Mouse (Mus musculus) embryonic facial prominence, embryonic 10.5 days (tissue): ENCODE results near the gene Fn1. TPM values are rescaled to one million over a fixed set of nuclear protein-coding genes. Genes with fewer than 3 reads are reported as not detected.

Source experiments
- DNase-seq: peaks from one replicate; pipeline ENCODE4 v3.0.0-alpha.2; 2017; ENCODE audit warnings: low spot score
- H3K27ac ChIP-seq: fragments of 300-500 bp; sonication (generic); replicated peaks from 2 replicates; pipeline ENCODE4 v1.5.1; 2016; ENCODE audit warnings: mild to moderate bottlenecking
- H3K27me3 ChIP-seq: fragments of 300-500 bp; sonication (generic); replicated peaks from 2 replicates; pipeline ENCODE4 v1.6.1; 2016; ENCODE audit warnings: low read depth, mild to moderate bottlenecking; ENCODE audit not compliant: poor library complexity, severe bottlenecking
- H3K36me3 ChIP-seq: fragments of 300-500 bp; sonication (generic); replicated peaks from 2 replicates; pipeline ENCODE4 v1.6.1; 2016; ENCODE audit warnings: mild to moderate bottlenecking, moderate library complexity
- H3K4me1 ChIP-seq: fragments of 300-500 bp; sonication (generic); 2 replicates; pipeline ENCODE4 v1.6.1; 2016
- H3K4me3 ChIP-seq: fragments of 300-500 bp; sonication (generic); 2 replicates; pipeline ENCODE4 v1.5.1; 2016; ENCODE audit warnings: mild to moderate bottlenecking, moderate library complexity
- H3K9me3 ChIP-seq: fragments of 300-500 bp; sonication (generic); 2 replicates; pipeline ENCODE4 v1.6.1; 2016; ENCODE audit warnings: mild to moderate bottlenecking
- WGBS: fragments of 180-500 bp; shearing (Covaris S2); methylation state at CpG from one replicate; pipeline ENCODE4 v1.1.7; 2016; 5-methylcytosine and 5-hydroxymethylcytosine counted together
- polyA plus RNA-seq: library from polyadenylated mRNA; unstranded; fragments of >200 nt; fragmentation: Nextera tagmentation; extraction: Ambion mirVana; gene quantifications from 2 replicates; pipeline ENCODE4 v1.2.1, GENCODE M21; 2016

Fn1 gene
- 119 and 130 TPM in 2 replicates for polyA plus RNA-seq

GRCm38 (mm10) chr1:71652551-71653399, at the start of gene Fn1:
Gene Fn1 (minus strand): TSS chr1:71653200.
- H3K27me3 ChIP-seq, result no peaks in the 10 kb centered on the region
- H3K27ac ChIP-seq, result peak within 1 kb of the TSS; percentile 98
- WGBS, result under 1% methylated on average over 63 of the region's 63 CpGs
- no peaks in the 10 kb centered on the region for H3K9me3 ChIP-seq
- peaks cover 30% of the 10 kb centered on the region for H3K4me1 ChIP-seq
- DNase-seq, result peak; percentile 98
- H3K36me3 ChIP-seq, result peaks cover 32% of the 10 kb centered on the region
- peak within 1 kb of the TSS; percentile 81 for H3K4me3 ChIP-seq

DNA sequence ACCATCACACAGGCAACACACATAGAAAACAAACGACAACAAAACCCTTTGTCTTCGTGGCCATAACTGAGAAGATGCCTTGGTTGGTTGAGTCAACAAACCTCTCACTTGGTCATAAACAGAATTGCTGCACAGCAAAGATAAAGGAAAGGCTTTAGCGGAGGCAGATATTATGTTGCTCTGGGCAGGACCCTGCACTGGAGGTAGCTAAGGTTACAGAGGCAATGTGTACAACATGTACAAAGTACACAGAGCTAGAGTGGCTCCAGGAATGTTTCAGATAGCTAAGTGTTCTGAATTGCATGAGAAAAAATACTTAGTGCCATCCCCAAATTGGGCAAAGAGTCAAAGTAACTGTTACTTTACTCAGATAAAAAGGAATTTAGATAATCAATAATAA, 43.1 kb upstream of the Fn1 start:
- 87% methylated on average over 3 of the region's 3 CpGs for WGBS
- no peaks in the 10 kb centered on the region for H3K36me3 ChIP-seq
- no peak for DNase-seq
- no peak overlapping the region for H3K27ac ChIP-seq
- H3K9me3 ChIP-seq, result no peaks in the 10 kb centered on the region
- H3K4me3 ChIP-seq, result no peak overlapping the region
- peaks cover 10% of the 10 kb centered on the region for H3K4me1 ChIP-seq
- no peaks in the 10 kb centered on the region for H3K27me3 ChIP-seq

GRCm38 (mm10) chr1:71691472-71692277, 38.7 kb upstream of the Fn1 start:
- H3K4me3 ChIP-seq, result no peak overlapping the region
- peaks cover 10% of the 10 kb centered on the region for H3K4me1 ChIP-seq
- no peaks in the 10 kb centered on the region for H3K9me3 ChIP-seq
- no peaks in the 10 kb centered on the region for H3K36me3 ChIP-seq
- no peak for DNase-seq
- WGBS, result 73% methylated on average over 8 of the region's 8 CpGs
- H3K27ac ChIP-seq, result no peak overlapping the region
- no peaks in the 10 kb centered on the region for H3K27me3 ChIP-seq

- WGBS, result 93% methylated on average over 5 of the region's 5 CpGs
- Histone ChIP-seq H3K4me1 (peaks cover 10% of the 10 kb centered on the region), H3K36me3 (no peaks in the 10 kb centered on the region), H3K4me3 (no peak overlapping the region), H3K9me3 (no peaks in the 10 kb centered on the region), H3K27me3 (no peaks in the 10 kb centered on the region), H3K27ac (no peak overlapping the region)
- DNase-seq, result no peak
Measured at GRCm38 (mm10) chr1:71688926-71689303, 35.9 kb upstream of the Fn1 start.

- no peak for DNase-seq
- no peaks in the 10 kb centered on the region for H3K27me3 ChIP-seq
- H3K36me3 ChIP-seq, result no peaks in the 10 kb centered on the region
- H3K4me1 ChIP-seq, result peaks cover 14% of the 10 kb centered on the region
- no peaks in the 10 kb centered on the region for H3K9me3 ChIP-seq
- H3K4me3 ChIP-seq, result no peak overlapping the region
- WGBS, result 90% methylated on average over 3 of the region's 3 CpGs
- H3K27ac ChIP-seq, result no peak overlapping the region
Measured at GRCm38 (mm10) chr1:71688272-71688925, 35.4 kb upstream of the Fn1 start.

DNA sequence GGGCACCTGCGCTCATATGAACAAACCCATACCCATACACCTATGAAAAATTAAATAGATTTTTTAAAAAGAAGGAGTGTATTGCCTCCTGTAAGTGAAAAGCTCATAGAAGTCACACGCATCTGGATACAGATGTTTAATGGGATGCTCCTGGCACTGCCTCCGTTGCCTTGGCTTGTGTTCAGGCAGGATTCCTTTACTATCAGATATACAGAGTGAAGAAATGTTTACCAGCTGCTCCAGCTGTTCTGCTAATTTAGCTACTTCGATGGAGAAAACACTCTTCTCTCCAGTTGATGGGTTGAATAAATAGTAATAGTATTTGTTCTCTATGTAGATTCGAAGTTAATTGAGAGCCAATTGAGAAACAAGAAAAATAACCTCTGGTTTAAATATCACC, 33.8 kb upstream of the Fn1 start:
- H3K27me3 ChIP-seq, result no peaks in the 10 kb centered on the region
- H3K36me3 ChIP-seq, result no peaks in the 10 kb centered on the region
- DNase-seq, result no peak
- no peak overlapping the region for H3K27ac ChIP-seq
- no peaks in the 10 kb centered on the region for H3K9me3 ChIP-seq
- H3K4me1 ChIP-seq, result peaks cover 6% of the 10 kb centered on the region; the same call in 1 of the 2 replicates
- H3K4me3 ChIP-seq, result no peak overlapping the region
- 92% methylated on average over 5 of the region's 5 CpGs for WGBS

DNA sequence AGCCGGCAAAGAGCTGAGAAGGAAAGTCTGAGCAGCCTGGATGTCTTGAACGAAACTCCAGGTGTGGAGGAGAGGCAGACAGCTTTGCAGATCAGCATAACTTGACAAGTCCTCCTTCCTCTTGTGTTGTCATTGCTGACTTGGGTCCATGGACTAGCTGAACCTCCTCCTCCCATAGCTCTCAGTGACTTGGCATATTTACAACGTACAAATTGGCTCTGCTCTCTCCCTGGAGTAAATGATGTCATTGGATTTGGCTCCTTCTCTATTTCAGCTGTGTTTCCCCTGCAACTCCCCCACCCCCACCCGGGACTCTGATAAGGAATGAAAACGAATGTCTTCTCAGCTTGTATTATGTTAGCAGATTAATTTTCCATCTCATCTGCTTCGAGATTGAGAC, 30.7 kb upstream of the Fn1 start:
- no peaks in the 10 kb centered on the region for H3K27me3 ChIP-seq
- H3K4me3 ChIP-seq, result no peak overlapping the region
- 0 out of 2 replicates have a peak, but pooled peaks cover 4% of the 10 kb centered on the region for H3K4me1 ChIP-seq
- no peaks in the 10 kb centered on the region for H3K9me3 ChIP-seq
- H3K36me3 ChIP-seq, result no peaks in the 10 kb centered on the region
- DNase-seq, result no peak
- H3K27ac ChIP-seq, result no peak overlapping the region
- WGBS, result 75% methylated on average over 6 of the region's 6 CpGs

DNA sequence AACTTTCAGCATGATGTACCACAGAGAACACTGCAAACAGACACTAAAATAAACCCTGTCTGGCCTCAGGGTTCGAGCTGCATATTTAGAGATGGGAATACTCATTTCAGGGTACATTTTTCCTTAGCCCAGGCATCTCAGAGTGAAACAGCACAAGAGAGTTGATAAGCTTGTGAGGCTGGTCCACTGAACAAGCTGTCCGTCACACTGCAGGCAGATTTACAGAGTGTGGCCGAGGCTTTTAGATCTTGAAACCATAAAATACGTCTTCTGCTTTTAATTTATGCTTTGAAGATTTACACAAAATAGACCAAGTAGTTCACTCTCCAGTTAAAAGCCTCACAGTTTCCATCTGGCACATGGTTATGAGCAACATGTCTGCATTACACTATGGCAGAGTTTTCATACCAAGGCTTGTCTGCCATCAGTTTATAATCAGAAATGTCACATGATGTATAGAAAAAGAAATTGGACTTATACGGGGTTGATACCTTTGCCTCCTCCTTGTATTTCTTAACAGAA, 29.3 kb upstream of the Fn1 start:
- H3K4me1 ChIP-seq, result 0 out of 2 replicates have a peak, but pooled peaks cover 4% of the 10 kb centered on the region

GRCm38 (mm10) chr1:71681306-71681705, 28.3 kb upstream of the Fn1 start:
- Histone ChIP-seq H3K9me3 (no peaks in the 10 kb centered on the region), H3K27ac (no peak overlapping the region), H3K4me1 (0 out of 2 replicates have a peak, but pooled peaks cover 4% of the 10 kb centered on the region), H3K27me3 (no peaks in the 10 kb centered on the region), H3K4me3 (no peak overlapping the region), H3K36me3 (no peaks in the 10 kb centered on the region)
- no peak for DNase-seq
- WGBS, result 20% methylated on average over 2 of the region's 2 CpGs

More for the DNA sequence above, 29.3 kb upstream of the Fn1 start:
- Histone ChIP-seq H3K4me3 (no peak overlapping the region), H3K27ac (no peak overlapping the region), H3K27me3 (no peaks in the 10 kb centered on the region), H3K36me3 (no peaks in the 10 kb centered on the region), H3K9me3 (no peaks in the 10 kb centered on the region)
- no peak for DNase-seq
- 67% methylated on average over 5 of the region's 5 CpGs for WGBS

DNA sequence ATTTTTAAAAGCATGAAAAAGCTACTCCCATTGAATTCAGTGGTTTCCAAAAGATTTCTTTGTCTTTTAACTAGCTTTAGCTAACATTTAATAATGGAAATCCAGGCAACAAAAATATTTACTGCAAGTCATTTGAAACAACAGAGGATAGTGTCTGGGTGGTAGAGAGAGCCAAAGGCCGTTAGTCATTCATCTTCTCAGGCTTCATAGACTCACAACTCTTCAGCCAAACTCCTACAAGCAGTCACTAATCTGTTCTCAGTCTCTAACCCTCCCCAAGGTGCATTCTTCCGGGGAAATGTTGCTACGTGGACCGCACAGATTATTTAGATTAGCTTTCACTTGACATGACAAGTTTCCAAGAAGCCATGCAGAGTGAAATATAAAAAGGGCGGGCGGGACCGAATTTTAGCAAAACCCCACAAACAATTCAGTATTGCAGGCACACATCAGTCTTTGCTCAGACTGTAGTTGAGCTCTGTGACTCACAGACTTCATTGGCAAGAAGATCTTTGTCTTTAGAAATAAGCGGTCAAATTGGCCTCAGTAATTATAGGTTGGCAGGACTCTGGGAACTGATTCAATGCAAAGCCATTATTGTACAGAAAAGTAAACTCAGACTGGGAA, 27.2 kb upstream of the Fn1 start:
- H3K36me3 ChIP-seq, result no peaks in the 10 kb centered on the region
- H3K27me3 ChIP-seq, result no peaks in the 10 kb centered on the region
- no peak overlapping the region for H3K27ac ChIP-seq
- H3K4me1 ChIP-seq, result 0 out of 2 replicates have a peak, but pooled peaks cover 4% of the 10 kb centered on the region
- no peaks in the 10 kb centered on the region for H3K9me3 ChIP-seq
- 78% methylated on average over 8 of the region's 8 CpGs for WGBS
- no peak overlapping the region for H3K4me3 ChIP-seq
- no peak for DNase-seq

- Histone ChIP-seq H3K36me3 (no peaks in the 10 kb centered on the region), H3K9me3 (no peaks in the 10 kb centered on the region), H3K4me3 (no peak overlapping the region), H3K27ac (no peak overlapping the region), H3K27me3 (no peaks in the 10 kb centered on the region), H3K4me1 (peaks cover 8% of the 10 kb centered on the region)
- 56% methylated on average over 2 of the region's 2 CpGs for WGBS
- no peak for DNase-seq
Measured at GRCm38 (mm10) chr1:71675420-71675819, 22.4 kb upstream of the Fn1 start.

DNA sequence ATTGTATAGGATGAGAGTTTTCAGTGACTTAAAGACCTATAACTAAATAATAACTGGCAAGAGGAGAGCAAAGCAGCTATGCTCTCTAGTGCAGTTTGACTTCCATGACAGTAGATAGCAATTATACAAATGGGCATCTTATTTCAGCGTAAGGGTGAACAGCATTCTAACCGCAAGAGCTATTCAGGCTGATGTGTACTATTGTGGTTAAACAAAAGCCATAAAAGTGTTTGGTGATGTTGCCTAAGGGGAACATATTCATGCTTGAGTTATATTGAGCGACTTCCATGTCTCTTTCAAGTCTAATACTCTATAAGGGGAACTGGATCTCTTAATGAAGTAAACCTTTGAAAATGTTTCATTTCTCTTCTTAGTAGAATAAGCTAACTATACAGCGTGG, 21.3 kb upstream of the Fn1 start:
- no peak for DNase-seq
- Histone ChIP-seq H3K4me3 (no peak overlapping the region), H3K9me3 (no peaks in the 10 kb centered on the region), H3K36me3 (no peaks in the 10 kb centered on the region), H3K4me1 (peaks cover 8% of the 10 kb centered on the region), H3K27me3 (no peaks in the 10 kb centered on the region), H3K27ac (no peak overlapping the region)
- WGBS, result 83% methylated on average over 4 of the region's 4 CpGs
